Mouse (Mus musculus) embryonic facial prominence, embryonic 11.5 days (tissue): ENCODE measurements around the gene Lyrm7. TPM values are rescaled to one million over a fixed set of nuclear protein-coding genes. Genes with fewer than 3 reads are reported as not detected.

Experiments used
- ATAC-seq: fragments of 200-750 bp; cut with Nextera tagmentation; replicated peaks from 2 replicates; pipeline ENCODE4 v1.8.0; 2017; ENCODE audit warnings: low read depth; ENCODE audit not compliant: insufficient number of reproducible peaks, low FRiP score, low TSS enrichment
- DNase-seq: peaks from one replicate; pipeline ENCODE4 v3.0.0-alpha.2; 2015; ENCODE audit warnings: low spot score
- H3K27ac ChIP-seq: fragments of 300-500 bp; sonication (generic); replicated peaks from 2 replicates; pipeline ENCODE4 v1.5.1; 2014; ENCODE audit warnings: mild to moderate bottlenecking, low read depth, low read length, control low read depth
- H3K27me3 ChIP-seq: fragments of 300-500 bp; sonication (generic); 2 replicates; pipeline ENCODE4 v1.6.1; 2014; ENCODE audit warnings: mild to moderate bottlenecking, low read length, moderate library complexity, mixed read lengths; ENCODE audit not compliant: control insufficient read depth, insufficient read depth
- H3K36me3 ChIP-seq: fragments of 300-500 bp; sonication (generic); replicated peaks from 2 replicates; pipeline ENCODE4 v1.6.1; 2014; ENCODE audit warnings: low read depth, mild to moderate bottlenecking, low read length, moderate library complexity, mixed read lengths; ENCODE audit not compliant: control insufficient read depth, insufficient read depth
- H3K4me1 ChIP-seq: fragments of 300-500 bp; sonication (generic); 2 replicates; pipeline ENCODE4 v1.6.1; 2014; ENCODE audit warnings: low read length, mixed read lengths; ENCODE audit not compliant: control insufficient read depth, insufficient read depth
- H3K4me2 ChIP-seq: fragments of 300-500 bp; sonication (generic); 2 replicates; pipeline ENCODE4 v1.6.1; 2014; ENCODE audit warnings: low read depth, mild to moderate bottlenecking, control low read depth, low read length, moderate library complexity
- H3K4me3 ChIP-seq: fragments of 300-500 bp; sonication (generic); 2 replicates; pipeline ENCODE4 v1.5.1; 2014; ENCODE audit warnings: low read depth, low read length, control low read depth
- H3K9ac ChIP-seq: fragments of 300-500 bp; sonication (generic); replicated peaks from 2 replicates; pipeline ENCODE4 v1.6.1; 2014; ENCODE audit warnings: mild to moderate bottlenecking, control low read depth, low read length
- H3K9me3 ChIP-seq: fragments of 300-500 bp; sonication (generic); replicated peaks from 2 replicates; pipeline ENCODE4 v1.6.1; 2016; ENCODE audit warnings: mild to moderate bottlenecking, low read length, inconsistent platforms, mixed read lengths; ENCODE audit not compliant: control insufficient read depth
- WGBS: fragments of 180-500 bp; shearing (Covaris S2); extraction: QIAGEN DNeasy Blood & Tissue Kit; methylation state at CpG from one replicate; pipeline ENCODE4 v1.1.7; 2014; 5-methylcytosine and 5-hydroxymethylcytosine counted together
- polyA plus RNA-seq: library from polyadenylated mRNA; unstranded; fragments of >200 nt; fragmentation: Nextera tagmentation; extraction: Ambion mirVana; gene quantifications from 2 replicates; pipeline ENCODE4 v1.2.1, GENCODE M21; 2014

Gene Lyrm7
- polyA plus RNA-seq, 1 experiment from 2014 or later: 7.4 TPM

DNA sequence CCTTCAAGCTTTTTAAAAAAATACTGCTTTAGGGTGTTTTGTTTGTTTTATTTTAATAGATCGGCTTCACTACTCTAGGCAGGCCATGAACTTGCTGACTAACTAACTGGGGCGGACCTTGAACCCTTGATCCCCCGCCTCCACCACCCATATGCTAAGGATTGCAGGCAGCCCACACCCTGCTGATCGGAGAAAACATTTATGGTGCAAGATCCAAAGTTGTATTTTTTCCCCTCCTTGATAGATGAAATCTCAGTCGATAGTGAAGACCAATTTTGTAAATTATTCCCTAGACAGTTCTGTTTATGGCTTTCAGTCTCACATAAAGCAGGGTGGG lies 6.3 kb upstream of the Lyrm7 start:
- Histone ChIP-seq H3K4me2 (peak overlapping the region; percentile 60), H3K4me3 (peak overlapping the region; percentile 95), H3K36me3 (peaks cover 10% of the 10 kb centered on the region), H3K27ac (no peak overlapping the region; the same call in 1 of the 2 replicates), H3K9me3 (no peaks in the 10 kb centered on the region), H3K9ac (peak overlapping the region; percentile 99), H3K4me1 (no peaks in the 10 kb centered on the region), H3K27me3 (no peaks in the 10 kb centered on the region)
- 2% methylated on average over 5 of the region's 5 CpGs for WGBS
- DNase-seq (peak; percentile 50), ATAC-seq (no peak)

DNA sequence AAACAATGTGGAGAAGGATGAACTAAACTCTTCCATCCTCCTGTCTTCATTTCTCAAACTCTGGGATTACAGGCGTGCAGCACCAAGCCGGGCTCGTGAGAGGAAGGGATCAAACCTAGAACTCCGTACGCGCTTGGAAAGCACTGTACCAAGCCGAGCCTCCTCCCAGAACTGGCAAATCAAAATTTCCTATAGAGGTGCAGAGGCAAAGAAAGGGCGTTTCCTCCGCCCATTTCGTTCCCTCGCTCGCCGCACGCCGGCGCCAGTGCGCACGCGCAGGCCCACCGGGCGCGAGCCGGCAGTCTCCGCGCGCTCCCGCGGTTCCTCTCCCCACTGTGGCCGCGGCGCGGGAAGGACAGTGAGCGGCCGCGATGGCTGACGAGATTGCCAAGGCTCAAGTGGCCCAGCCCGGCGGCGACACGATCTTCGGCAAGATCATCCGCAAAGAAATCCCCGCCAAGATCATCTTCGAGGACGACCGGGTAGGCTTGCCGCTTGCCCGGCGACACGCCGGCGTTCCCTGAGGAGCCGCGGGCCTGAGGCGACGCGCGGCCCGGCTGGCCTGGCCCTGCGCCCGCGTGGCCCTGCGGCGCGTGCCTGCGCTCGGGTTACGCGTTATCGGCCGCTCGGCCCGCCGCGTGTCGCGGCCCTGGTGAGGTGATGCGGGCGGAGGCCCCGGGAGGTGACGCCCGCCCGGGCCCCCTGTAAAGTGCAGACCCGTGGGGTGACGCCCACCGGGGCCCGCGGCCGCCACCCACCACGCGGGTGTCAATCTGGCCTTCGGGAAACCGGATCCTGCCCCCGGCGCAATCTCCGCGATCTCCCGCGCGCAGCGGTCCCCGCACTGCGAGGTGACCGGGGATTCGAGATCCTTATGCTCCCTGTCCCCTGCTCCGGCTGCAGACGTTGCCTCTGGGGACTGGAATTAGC lies 5.7 kb upstream of the Lyrm7 start, which contains the start of gene Hint1:
Gene Hint1, plus strand, starts transcription at position 265 of the 930 bp plus-strand sequence.
- H3K4me3 ChIP-seq: peak within 1 kb of the TSS; percentile 95
- peak within 1 kb of the TSS; percentile 99 for H3K9ac ChIP-seq
- under 1% methylated on average over 102 of the region's 107 CpGs for WGBS
- no peaks in the 10 kb centered on the region for H3K4me1 ChIP-seq
- ATAC-seq (peak; percentile 78), DNase-seq (peak; percentile 93)
- no peaks in the 10 kb centered on the region for H3K9me3 ChIP-seq
- H3K36me3 ChIP-seq: peaks cover 7% of the 10 kb centered on the region
- peak within 1 kb of the TSS; percentile 60 for H3K4me2 ChIP-seq
- H3K27me3 ChIP-seq: no peaks in the 10 kb centered on the region
- H3K27ac ChIP-seq: peak within 1 kb of the TSS; percentile 80

- 0 out of 2 replicates have a peak overlapping the region, but pooled peaks have one; percentile 80 for H3K27ac ChIP-seq
- peaks cover 6% of the 10 kb centered on the region for H3K36me3 ChIP-seq
- peak overlapping the region; percentile 60 for H3K4me2 ChIP-seq
- DNase-seq (no peak), ATAC-seq (no peak)
- peak overlapping the region; percentile 99 for H3K9ac ChIP-seq
- H3K27me3 ChIP-seq: no peaks in the 10 kb centered on the region
- H3K4me1 ChIP-seq: no peaks in the 10 kb centered on the region
- peak overlapping the region; percentile 95; the same call in 1 of the 2 replicates for H3K4me3 ChIP-seq
- WGBS: 67% methylated on average over 6 of the region's 6 CpGs
- no peaks in the 10 kb centered on the region for H3K9me3 ChIP-seq
These were observed 4.8 kb upstream of the Lyrm7 start for GRCm38 (mm10) chr11:54865330-54866085.

DNA sequence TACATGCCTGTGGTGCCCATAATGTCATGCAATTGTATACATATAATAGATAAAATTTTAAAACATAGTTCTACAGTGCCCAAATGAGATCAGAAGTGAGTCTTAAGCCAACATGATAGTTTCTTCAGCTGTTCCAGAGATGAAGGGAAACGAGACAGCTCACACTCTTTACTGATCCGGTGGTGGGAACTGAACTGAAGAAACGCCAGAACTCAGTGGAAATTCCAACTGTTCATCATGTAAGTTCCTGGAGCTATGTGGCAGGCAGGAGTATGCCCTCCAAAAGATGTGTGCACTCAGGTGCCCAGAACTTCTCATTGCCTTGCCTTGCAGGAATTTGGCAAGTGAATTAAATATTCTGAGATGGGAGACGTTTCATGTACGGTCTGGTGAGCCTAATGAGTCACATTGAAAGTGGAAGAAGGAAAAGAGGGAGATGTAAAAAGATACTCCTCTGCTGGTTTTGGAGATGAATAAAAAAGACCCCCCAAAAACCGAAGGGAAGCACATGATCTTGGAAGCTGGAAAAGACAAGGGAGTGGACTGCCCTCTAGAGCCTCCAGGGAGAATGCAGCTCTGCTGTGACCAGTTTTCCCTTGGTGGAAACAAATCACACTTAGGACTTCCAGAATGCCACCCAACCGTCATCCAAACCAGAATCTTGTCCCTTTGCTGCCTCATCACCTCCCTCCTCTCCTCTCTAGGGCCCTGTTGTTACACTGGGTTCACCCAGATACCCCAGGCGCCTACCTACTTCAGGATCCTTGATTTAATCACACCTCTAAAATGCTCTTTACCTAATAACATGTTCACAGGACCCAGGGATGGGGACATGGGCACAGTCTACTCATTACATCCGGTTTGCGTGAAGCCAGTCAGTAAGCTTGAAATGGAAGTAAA lies 2.2 kb upstream of the Lyrm7 start:
- no peaks in the 10 kb centered on the region for H3K9me3 ChIP-seq
- WGBS: 44% methylated on average over 10 of the region's 10 CpGs
- no peak for ATAC-seq

DNA sequence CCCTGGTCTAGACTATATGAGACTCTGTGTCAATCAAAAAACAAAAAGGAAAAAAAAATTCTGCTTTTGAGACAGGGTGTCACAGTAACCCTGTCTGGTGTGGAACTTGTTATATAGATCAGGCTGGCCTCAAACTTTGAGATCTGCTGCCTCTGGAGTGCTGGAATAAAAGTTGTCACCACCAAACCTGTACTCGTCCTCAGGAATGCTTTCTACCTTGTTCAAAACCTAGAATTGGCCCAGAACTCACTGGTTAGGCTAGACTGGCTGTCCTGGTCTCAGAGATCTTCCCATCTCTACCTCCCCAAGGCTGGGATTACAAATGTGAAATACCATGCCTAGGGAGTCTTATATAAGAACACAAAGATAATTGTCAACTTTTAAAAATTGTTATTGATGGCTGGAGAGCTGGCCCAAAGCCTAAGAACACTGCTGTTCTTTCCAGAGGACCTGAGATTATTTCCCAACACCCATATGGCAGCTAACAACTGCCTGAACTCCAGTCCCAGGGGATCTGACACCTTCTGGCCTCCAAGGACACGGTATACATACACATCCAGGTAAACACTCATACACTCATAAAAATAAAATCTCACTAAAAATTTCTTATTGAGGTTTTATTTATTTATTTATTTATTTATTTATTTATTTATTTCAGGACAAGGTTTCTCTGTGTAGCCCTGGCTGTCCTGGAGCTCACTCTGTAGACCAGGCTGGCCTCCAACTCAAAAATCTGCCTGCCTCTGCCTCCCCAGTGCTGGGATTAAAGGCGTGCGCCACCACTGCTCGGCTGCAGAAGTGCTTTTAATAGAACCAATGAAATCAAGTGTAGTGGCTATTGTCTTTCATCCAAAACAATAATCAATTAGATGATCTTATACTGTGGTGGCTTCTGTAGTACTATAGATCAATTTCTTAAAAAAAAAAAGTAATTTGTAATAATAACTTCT lies 1.0 kb upstream of the Lyrm7 start:
- no peaks in the 10 kb centered on the region for H3K9me3 ChIP-seq
- H3K4me1 ChIP-seq: no peaks in the 10 kb centered on the region
- ATAC-seq (no peak), DNase-seq (no peak)
- no peak overlapping the region for H3K9ac ChIP-seq
- WGBS: 89% methylated on average over 5 of the region's 5 CpGs
- H3K27ac ChIP-seq: no peak overlapping the region
- H3K27me3 ChIP-seq: no peaks in the 10 kb centered on the region
- H3K36me3 ChIP-seq: no peaks in the 10 kb centered on the region
- H3K4me3 ChIP-seq: no peak overlapping the region
- H3K4me2 ChIP-seq: no peak overlapping the region

More for the DNA sequence above, 2.2 kb upstream of the Lyrm7 start:
- H3K36me3 ChIP-seq: no peaks in the 10 kb centered on the region
- no peak overlapping the region for H3K27ac ChIP-seq
- H3K27me3 ChIP-seq: no peaks in the 10 kb centered on the region
- H3K4me2 ChIP-seq: no peak overlapping the region
- no peaks in the 10 kb centered on the region for H3K4me1 ChIP-seq
- no peak overlapping the region for H3K4me3 ChIP-seq
- peak; percentile 76 for DNase-seq
- no peak overlapping the region; the same call in 1 of the 2 replicates for H3K9ac ChIP-seq

GRCm38 (mm10) chr11:54859322-54860165 lies 1.2 kb downstream of the Lyrm7 start:
- H3K4me1 ChIP-seq: no peaks in the 10 kb centered on the region
- no peaks in the 10 kb centered on the region for H3K9me3 ChIP-seq
- ATAC-seq: no peak
- DNase-seq: peak; percentile 67
- no peaks in the 10 kb centered on the region for H3K36me3 ChIP-seq
- H3K4me2 ChIP-seq: peak overlapping the region; percentile 68
- no peaks in the 10 kb centered on the region for H3K27me3 ChIP-seq
- 30% methylated on average over 11 of the region's 11 CpGs for WGBS
- H3K4me3 ChIP-seq: peak overlapping the region; percentile 67
- H3K9ac ChIP-seq: peak overlapping the region; percentile 64
- H3K27ac ChIP-seq: no peak overlapping the region
